Mouse (Mus musculus) liver, embryonic 13.5 days (tissue): ENCODE results near the gene Kif23. TPM values are rescaled to one million over a fixed set of nuclear protein-coding genes. Genes with fewer than 3 reads are reported as not detected.

Experiments
- ATAC-seq: fragments of 200-750 bp; cut with Nextera tagmentation; 2 replicates; pipeline ENCODE4 v1.8.0; 2017; ENCODE audit warnings: low read depth, mild to moderate bottlenecking, moderate number of reproducible peaks, moderate library complexity
- DNase-seq: peaks from one replicate; pipeline ENCODE4 v3.0.0; 2022
- H3K27ac ChIP-seq: fragments of 300-500 bp; sonication (generic); 2 replicates; pipeline ENCODE4 v1.5.1; 2015; ENCODE audit warnings: moderate library complexity, mild to moderate bottlenecking, inconsistent platforms
- H3K27me3 ChIP-seq: fragments of 300-500 bp; sonication (generic); 2 replicates; pipeline ENCODE4 v1.6.1; 2015; ENCODE audit warnings: mild to moderate bottlenecking, inconsistent platforms
- H3K36me3 ChIP-seq: fragments of 300-500 bp; sonication (generic); 2 replicates; pipeline ENCODE4 v1.6.1; 2015; ENCODE audit warnings: mild to moderate bottlenecking, inconsistent platforms
- H3K4me1 ChIP-seq: fragments of 300-500 bp; sonication (generic); replicated peaks from 2 replicates; pipeline ENCODE4 v1.6.1; 2015; ENCODE audit warnings: inconsistent platforms
- H3K4me2 ChIP-seq: fragments of 300-500 bp; sonication (generic); 2 replicates; pipeline ENCODE4 v1.6.1; 2015; ENCODE audit warnings: inconsistent platforms, mild to moderate bottlenecking, moderate library complexity
- H3K4me3 ChIP-seq: fragments of 300-500 bp; sonication (generic); replicated peaks from 2 replicates; pipeline ENCODE4 v1.5.1; 2015; ENCODE audit warnings: mild to moderate bottlenecking, inconsistent platforms
- H3K9ac ChIP-seq: fragments of 300-500 bp; sonication (generic); 2 replicates; pipeline ENCODE4 v1.6.1; 2015; ENCODE audit warnings: mild to moderate bottlenecking, inconsistent platforms
- H3K9me3 ChIP-seq: fragments of 300-500 bp; sonication (generic); replicated peaks from 2 replicates; pipeline ENCODE4 v1.6.1; 2016; ENCODE audit warnings: inconsistent platforms
- WGBS: fragments of 180-500 bp; shearing (Covaris S2); methylation state at CpG from one replicate; pipeline ENCODE4 v1.1.7; 2015; ENCODE audit not compliant: insufficient replicate concordance; 5-methylcytosine and 5-hydroxymethylcytosine counted together
- polyA plus RNA-seq: library from polyadenylated mRNA; unstranded; fragments of >200 nt; fragmentation: Nextera tagmentation; extraction: Ambion mirVana; gene quantifications from 2 replicates; pipeline ENCODE4 v1.2.1, GENCODE M21; 2015

Gene Kif23
- polyA plus RNA-seq = 69.3 and 83.8 TPM in 2 replicates

- ATAC-seq (peak; percentile 91), DNase-seq (peak; percentile 95)
- WGBS = under 1% methylated on average over 44 of the region's 44 CpGs
Measured at GRCm38 (mm10) chr9:61946623-61947401, at the start of gene Kif23. Gene Kif23, minus strand, starts transcription at chr9:61946774.

DNA sequence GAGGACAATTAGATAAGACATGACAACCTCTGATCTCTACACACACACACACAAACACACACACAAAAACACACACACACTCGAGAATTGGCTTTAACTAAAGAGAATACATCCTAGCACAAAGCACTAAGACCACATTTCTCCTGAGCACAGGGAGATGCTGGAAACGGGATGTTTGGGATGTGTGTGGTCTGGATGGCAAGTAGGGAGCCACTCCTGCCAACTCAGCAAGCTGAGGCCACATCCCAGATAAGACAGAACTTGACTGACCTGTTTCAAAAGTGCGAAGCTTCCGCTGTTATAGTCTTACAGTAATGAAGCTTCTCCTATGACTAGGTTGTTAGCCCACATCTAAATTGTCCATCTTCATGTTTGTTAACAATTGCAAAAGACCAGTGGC is 44.6 kb upstream of the Kif23 start:
- no peak overlapping the region for H3K4me3 ChIP-seq
- H3K36me3 ChIP-seq = no peaks in the 10 kb centered on the region
- H3K27me3 ChIP-seq = no peaks in the 10 kb centered on the region
- H3K9ac ChIP-seq = no peak overlapping the region
- no peaks in the 10 kb centered on the region for H3K4me1 ChIP-seq
- H3K9me3 ChIP-seq = no peaks in the 10 kb centered on the region
- ATAC-seq (no peak), DNase-seq (no peak)
- H3K27ac ChIP-seq = no peak overlapping the region
- WGBS = 45% methylated on average over 4 of the region's 4 CpGs
- H3K4me2 ChIP-seq = no peak overlapping the region

More at GRCm38 (mm10) chr9:61946623-61947401, at the start of gene Kif23:
- peak within 1 kb of the TSS; percentile 92 for H3K27ac ChIP-seq
- H3K4me1 ChIP-seq = peaks cover 37% of the 10 kb centered on the region
- peak within 1 kb of the TSS; percentile 83 for H3K4me2 ChIP-seq
- H3K9ac ChIP-seq = peak within 1 kb of the TSS; percentile 96
- H3K36me3 ChIP-seq = peaks cover 29% of the 10 kb centered on the region
- no peaks in the 10 kb centered on the region for H3K27me3 ChIP-seq
- peak within 1 kb of the TSS; percentile 96 for H3K4me3 ChIP-seq
- no peaks in the 10 kb centered on the region for H3K9me3 ChIP-seq

GRCm38 (mm10) chr9:61990738-61991137 is 44.2 kb upstream of the Kif23 start:
- H3K4me3 ChIP-seq = no peak overlapping the region
- ATAC-seq = no peak
- no peak for DNase-seq
- H3K4me2 ChIP-seq = no peak overlapping the region
- no peaks in the 10 kb centered on the region for H3K9me3 ChIP-seq
- H3K27me3 ChIP-seq = no peaks in the 10 kb centered on the region
- H3K4me1 ChIP-seq = no peaks in the 10 kb centered on the region
- 33% methylated on average over 3 of the region's 3 CpGs for WGBS
- H3K27ac ChIP-seq = no peak overlapping the region
- no peaks in the 10 kb centered on the region for H3K36me3 ChIP-seq
- H3K9ac ChIP-seq = no peak overlapping the region

DNA sequence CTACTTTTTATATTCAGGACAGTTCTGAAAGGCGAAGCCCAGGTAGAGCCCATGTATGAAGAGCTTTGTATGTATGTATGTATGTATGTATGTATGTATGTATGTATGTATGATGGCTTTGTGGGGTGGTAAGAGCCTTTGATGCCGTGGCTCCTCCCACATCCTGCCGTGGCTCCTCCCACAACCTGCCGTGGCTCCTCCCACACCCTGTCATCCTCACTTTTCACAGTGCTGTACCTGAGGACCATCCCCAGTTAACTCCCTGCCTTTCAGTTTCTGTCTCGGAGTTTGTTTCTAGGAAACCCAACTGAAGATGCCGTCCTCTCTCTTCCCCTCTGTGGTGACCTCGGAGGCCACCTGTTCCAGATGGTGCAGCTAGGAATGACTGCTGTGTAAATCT is 39.5 kb upstream of the Kif23 start:
- Histone ChIP-seq H3K9ac (no peak overlapping the region), H3K9me3 (no peaks in the 10 kb centered on the region), H3K27ac (no peak overlapping the region), H3K27me3 (no peaks in the 10 kb centered on the region), H3K4me3 (no peak overlapping the region), H3K4me2 (no peak overlapping the region), H3K36me3 (no peaks in the 10 kb centered on the region), H3K4me1 (no peaks in the 10 kb centered on the region)
- no peak for DNase-seq
- 65% methylated on average over 7 of the region's 7 CpGs for WGBS
- no peak for ATAC-seq

- Histone ChIP-seq H3K36me3 (no peaks in the 10 kb centered on the region), H3K27ac (no peak overlapping the region), H3K4me2 (no peak overlapping the region), H3K4me3 (no peak overlapping the region), H3K4me1 (no peaks in the 10 kb centered on the region), H3K9me3 (no peaks in the 10 kb centered on the region), H3K9ac (no peak overlapping the region), H3K27me3 (no peaks in the 10 kb centered on the region)
- ATAC-seq = no peak
- DNase-seq = no peak
- WGBS = 38% methylated on average over 11 of the region's 11 CpGs
Measured at GRCm38 (mm10) chr9:61985183-61985863, 38.7 kb upstream of the Kif23 start.

DNA sequence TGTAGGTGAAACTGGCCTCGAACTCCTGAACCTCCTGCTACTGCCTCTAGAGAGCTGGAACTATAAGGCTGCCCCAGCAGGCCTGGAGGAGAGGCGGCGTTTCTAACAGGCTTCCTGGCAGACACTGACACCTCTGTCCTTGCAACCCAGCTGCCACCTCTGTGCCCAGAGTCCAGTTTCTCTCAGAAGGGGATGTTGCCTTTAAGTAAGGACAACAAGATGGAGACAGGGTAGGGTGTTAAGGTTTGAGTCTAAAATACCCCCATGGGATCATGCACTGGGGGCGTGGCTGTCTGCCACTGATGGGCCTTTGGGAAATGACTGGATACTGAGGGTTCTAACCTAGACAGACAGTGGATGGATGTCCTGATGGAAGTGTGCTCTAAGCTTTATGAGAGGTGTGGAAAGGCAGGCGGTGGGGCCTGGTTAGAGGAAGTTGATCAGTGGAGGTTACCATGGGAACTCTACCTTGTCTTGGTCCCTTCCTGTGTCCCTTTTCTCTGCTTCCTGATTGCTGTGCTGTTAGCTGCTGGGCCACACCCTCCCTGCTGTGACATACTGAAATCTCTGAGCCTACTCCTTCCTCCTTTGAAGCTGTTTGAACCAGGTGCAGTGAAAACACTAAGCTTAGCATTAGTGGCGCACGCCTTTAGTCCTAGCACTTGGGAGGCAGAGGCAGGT is 36.5 kb upstream of the Kif23 start:
- 68% methylated on average over 7 of the region's 7 CpGs for WGBS
- ATAC-seq (no peak), DNase-seq (no peak)
- Histone ChIP-seq H3K9ac (no peak overlapping the region), H3K4me2 (no peak overlapping the region), H3K4me1 (no peaks in the 10 kb centered on the region), H3K4me3 (no peak overlapping the region), H3K9me3 (no peaks in the 10 kb centered on the region), H3K36me3 (no peaks in the 10 kb centered on the region), H3K27ac (no peak overlapping the region), H3K27me3 (no peaks in the 10 kb centered on the region)

GRCm38 (mm10) chr9:61981876-61982275 is 35.3 kb upstream of the Kif23 start:
- H3K9ac ChIP-seq = no peak overlapping the region
- WGBS = 40% methylated on average over 5 of the region's 5 CpGs
- no peak for ATAC-seq

GRCm38 (mm10) chr9:61979983-61980382 is 33.4 kb upstream of the Kif23 start:
- Histone ChIP-seq H3K27ac (no peak overlapping the region), H3K9ac (no peak overlapping the region), H3K4me1 (no peaks in the 10 kb centered on the region), H3K9me3 (no peaks in the 10 kb centered on the region), H3K4me3 (no peak overlapping the region), H3K36me3 (no peaks in the 10 kb centered on the region), H3K4me2 (no peak overlapping the region), H3K27me3 (no peaks in the 10 kb centered on the region)
- no peak for ATAC-seq
- 61% methylated on average over 2 of the region's 2 CpGs for WGBS
- DNase-seq = no peak

More at GRCm38 (mm10) chr9:61981876-61982275, 35.3 kb upstream of the Kif23 start:
- Histone ChIP-seq H3K4me3 (no peak overlapping the region), H3K27me3 (no peaks in the 10 kb centered on the region), H3K4me2 (no peak overlapping the region), H3K9me3 (no peaks in the 10 kb centered on the region), H3K36me3 (no peaks in the 10 kb centered on the region), H3K4me1 (no peaks in the 10 kb centered on the region), H3K27ac (no peak overlapping the region)
- no peak for DNase-seq

DNA sequence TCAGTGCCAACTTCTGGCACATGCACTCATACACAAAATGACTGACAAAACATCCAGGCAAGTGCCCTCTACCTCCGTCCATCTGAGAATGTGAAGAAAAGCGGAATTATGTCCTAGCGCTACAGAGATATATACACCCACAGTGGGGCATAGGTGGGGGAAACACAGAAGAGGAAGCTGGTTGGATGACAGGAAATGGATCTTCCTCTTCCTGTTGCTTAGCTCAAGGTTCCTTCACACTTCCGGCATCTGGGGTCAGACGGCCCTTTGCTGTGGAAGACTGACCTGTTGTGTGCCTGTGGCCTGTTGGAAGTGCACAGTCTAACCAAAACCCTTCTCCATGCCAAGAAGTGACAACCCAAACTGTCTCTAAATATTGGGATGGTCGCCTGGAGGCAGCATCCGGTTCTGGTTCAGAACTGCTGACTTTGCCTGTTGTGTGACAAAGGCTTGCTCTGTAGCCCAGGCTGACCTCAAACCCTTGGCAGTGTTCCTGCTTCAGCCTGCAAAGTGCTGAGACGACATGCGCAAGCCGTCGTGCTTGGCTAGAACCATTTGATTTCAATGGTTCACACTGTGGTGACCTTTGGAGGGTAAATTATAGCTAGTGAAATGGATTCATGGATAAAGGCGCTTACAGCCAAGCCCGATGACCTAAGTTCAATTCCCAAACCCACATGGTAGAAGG is 30.8 kb upstream of the Kif23 start:
- ATAC-seq (no peak), DNase-seq (no peak)
- Histone ChIP-seq H3K27ac (no peak overlapping the region), H3K9me3 (no peaks in the 10 kb centered on the region), H3K27me3 (0 out of 2 replicates have a peak, but pooled peaks cover 3% of the 10 kb centered on the region), H3K4me1 (no peaks in the 10 kb centered on the region), H3K36me3 (no peaks in the 10 kb centered on the region), H3K9ac (no peak overlapping the region), H3K4me2 (no peak overlapping the region), H3K4me3 (no peak overlapping the region)
- 66% methylated on average over 13 of the region's 13 CpGs for WGBS

GRCm38 (mm10) chr9:61972031-61972430 is 25.5 kb upstream of the Kif23 start:
- 68% methylated on average over 9 of the region's 9 CpGs for WGBS
- no peak overlapping the region for H3K9ac ChIP-seq
- no peak overlapping the region for H3K27ac ChIP-seq
- H3K27me3 ChIP-seq = peaks cover 12% of the 10 kb centered on the region; the same call in 1 of the 2 replicates
- no peak overlapping the region for H3K4me2 ChIP-seq
- H3K36me3 ChIP-seq = no peaks in the 10 kb centered on the region
- no peaks in the 10 kb centered on the region for H3K9me3 ChIP-seq
- DNase-seq (no peak), ATAC-seq (no peak)
- H3K4me3 ChIP-seq = no peak overlapping the region
- H3K4me1 ChIP-seq = 0 out of 2 replicates have a peak, but pooled peaks cover 4% of the 10 kb centered on the region

DNA sequence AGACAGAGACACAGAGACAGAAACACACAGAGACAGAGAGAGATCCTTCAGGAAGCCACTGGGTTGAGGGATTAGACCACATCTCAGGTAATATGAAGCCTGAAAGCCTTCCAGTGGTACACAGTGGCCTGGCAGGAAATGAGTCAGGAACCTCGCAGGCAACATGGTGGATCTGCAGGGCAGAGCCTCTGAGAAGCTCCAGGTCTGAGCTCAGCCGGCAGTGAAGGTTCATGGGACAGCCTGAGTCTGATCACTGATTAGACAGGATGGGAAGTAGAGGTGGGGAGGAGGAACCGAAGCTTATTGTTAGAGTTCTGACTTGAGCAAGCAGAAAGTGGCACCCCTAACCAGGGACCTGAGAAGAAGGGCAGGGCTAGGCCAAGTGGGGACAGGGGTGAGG is 24.5 kb upstream of the Kif23 start:
- Histone ChIP-seq H3K9ac (no peak overlapping the region), H3K27ac (no peak overlapping the region), H3K36me3 (no peaks in the 10 kb centered on the region), H3K27me3 (peaks cover 12% of the 10 kb centered on the region; the same call in 1 of the 2 replicates), H3K9me3 (no peaks in the 10 kb centered on the region), H3K4me3 (no peak overlapping the region), H3K4me1 (0 out of 2 replicates have a peak, but pooled peaks cover 4% of the 10 kb centered on the region), H3K4me2 (no peak overlapping the region)
- WGBS = 19% methylated on average over 3 of the region's 3 CpGs
- ATAC-seq (no peak), DNase-seq (no peak)
